Mouse (Mus musculus) cerebral cortex, adult 2 months (tissue): ENCODE results near the gene Klre1.

Experiments
- WGBS: fragments of 180-500 bp; shearing (Covaris S2); methylation state at CpG from one replicate; pipeline ENCODE4 v1.1.7; 2018; 5-methylcytosine and 5-hydroxymethylcytosine counted together

Klre1 gene

DNA sequence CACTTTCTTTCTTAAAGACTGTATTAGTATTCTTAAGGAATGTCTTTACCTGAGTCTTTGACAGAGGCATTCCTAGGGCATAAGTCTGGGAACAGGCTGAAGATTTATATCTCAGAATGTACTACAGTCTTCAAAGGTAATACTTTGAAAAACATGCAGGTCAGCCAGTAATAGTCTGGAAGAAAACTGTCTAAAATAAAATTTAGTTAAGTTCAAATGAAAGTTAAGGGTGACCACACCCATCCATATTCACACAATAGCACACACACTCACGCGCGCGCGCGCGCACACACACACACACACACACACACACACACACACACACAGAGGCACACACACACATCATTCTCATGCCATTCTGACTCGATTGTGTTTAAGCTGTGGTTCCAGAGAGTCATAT is at the start of gene Klre1:
Klre1 (plus strand) TSS at position 301 of the 400 bp plus-strand sequence.
- WGBS = 92% methylated on average over 8 of the region's 8 CpGs

DNA sequence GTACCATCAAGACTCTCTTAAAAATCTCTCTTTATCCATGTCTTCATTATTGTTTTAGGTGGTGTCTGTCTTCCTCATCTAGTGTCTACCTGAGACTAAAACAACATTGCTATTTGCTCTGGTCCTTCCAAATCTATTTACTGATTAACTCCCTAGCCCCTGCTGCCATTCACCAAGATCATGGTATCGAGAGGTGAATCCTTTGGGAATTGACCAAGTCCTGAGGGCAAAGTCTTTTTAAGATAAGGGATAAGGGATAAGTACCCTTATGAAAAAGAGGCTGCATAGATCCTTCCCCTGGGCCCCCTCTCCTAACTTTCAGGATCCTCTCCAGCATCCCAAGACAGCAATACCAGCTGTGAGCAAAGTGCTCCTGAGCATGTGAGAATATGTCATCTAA is 48.1 kb upstream of the Klre1 start:
- 100% methylated on average over 1 of the region's 1 CpGs for WGBS

DNA sequence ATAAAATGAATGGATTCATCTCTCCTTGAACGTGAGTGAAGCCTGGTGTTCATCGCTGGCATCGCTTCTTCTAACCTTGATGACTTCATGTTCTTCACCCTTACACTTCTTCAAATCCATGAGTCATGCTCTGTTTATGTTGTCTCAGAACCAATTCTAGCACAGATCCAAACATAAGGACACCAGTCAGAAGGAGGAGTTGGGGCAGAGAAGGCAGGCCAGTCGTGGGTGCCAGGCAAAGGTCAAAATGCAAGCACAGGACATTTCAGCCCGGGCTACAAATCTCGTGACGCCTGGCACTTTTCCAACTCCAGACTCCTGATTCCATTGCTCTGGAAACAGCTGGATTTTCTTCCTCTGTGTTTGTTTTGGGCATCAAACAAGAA is 45.2 kb upstream of the Klre1 start:
- WGBS = 18% methylated on average over 7 of the region's 7 CpGs

DNA sequence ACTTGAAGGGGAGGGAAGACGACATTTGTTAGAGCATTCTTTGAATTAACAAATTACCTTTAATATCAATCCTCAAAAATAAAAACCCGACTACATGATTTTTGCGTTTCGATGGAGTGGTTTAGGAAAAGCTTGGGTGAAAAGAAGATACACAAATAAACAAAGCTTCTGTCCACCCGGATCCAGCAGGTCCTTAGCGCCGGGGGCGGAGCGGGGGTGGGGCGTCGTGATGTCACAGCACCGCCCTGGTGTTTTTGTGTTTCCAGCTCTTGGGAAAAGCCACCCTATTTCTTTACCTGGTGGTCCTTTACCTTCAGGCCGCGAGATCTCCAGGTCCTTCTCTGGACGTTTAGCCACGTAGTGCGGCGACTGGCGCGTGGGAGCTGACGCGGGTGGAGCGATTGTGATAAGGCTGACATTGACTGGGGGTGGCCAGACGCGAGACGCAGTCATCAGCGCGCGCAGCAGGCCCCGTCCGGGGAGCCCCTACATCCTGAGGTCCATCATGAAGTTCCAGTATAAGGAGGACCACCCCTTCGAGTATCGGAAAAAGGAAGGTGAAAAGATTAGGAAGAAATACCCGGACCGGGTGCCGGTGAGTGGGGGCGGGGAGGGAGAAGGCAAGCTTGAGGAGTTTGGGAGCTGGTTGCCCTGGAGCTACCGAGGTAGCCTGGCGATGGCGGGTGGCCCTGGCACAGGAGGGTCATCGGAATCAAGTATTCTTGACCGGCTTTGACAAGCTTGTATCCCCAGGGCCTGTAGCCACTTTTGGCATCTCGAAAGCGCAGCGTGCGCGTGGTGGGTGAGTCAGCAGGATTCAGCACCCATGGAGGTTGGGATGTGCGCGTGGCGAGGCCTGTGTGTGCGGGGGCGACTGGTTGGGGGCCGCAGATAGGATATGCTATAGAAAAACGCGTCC is 44.5 kb upstream of the Klre1 start, which contains the start of gene Gabarapl1:
Gabarapl1 (plus strand) TSS at position 219 of the 919 bp plus-strand sequence.
- under 1% methylated on average over 55 of the region's 55 CpGs for WGBS

DNA sequence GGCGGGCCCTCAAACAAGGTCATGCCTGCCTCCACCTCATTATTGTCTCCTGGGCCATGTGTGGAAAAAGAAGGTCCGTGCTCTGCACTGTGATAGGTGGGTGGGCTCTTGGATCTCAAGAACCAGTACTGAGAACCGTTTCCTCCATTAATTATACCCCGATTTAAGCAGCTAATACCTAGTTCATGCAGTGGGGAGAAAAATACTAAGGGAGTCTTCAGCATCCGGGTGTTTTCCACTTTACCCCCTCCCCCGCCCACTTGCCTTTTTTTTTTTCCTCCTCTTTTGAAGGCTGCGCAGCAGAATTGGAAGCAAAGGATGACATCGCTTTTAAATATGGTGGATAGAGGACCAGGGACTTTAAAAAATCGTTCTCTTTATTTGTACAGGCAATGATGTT is 43.6 kb upstream of the Klre1 start:
- 2% methylated on average over 9 of the region's 9 CpGs for WGBS

DNA sequence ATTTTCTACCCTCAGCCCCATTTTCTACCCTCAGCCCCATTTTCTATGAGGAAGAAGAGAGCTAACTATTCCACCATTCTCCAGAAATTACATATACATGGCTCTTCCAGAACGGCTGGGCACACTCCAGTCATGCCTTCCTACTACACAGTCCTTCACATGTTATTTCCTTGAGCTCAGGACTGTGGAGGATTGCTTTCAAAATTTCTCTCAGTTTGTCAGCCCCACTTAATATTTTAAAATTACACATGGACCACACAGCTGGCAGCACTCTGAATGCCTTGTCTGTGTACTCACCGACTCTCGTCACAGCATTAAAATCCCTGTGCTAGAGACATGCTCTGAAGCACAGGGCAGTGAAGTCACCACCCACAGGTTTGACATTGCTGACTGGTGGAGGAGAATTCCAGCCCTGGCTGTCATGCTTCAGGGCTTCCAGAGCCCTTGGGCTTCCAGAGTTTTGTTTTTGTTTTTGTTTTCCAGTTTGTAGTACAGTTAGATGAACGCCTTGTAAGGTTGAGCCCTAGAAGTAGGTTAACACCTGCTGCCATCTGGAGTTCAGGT is 43.0 kb upstream of the Klre1 start:
- 9% methylated on average over 4 of the region's 4 CpGs for WGBS

DNA sequence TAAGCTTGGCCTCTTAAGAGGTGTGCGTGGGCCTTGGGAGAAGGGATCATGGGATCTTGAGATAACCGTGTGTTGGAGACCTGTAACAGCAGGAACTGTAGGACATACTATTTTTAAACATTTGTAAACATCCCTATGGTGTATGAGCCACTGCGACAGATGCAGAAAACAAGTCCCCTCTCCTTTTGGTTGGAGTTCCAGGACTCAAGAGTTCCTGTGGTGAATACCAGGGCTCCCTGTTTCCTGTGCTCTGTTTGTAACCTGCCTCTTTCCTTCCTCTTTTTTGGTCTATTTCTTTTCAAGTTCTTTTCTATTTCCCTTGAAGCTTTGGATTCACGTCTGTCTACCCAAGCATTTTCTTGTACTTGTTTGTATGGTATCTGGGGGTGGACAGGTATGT is 42.0 kb upstream of the Klre1 start:
- 21% methylated on average over 4 of the region's 4 CpGs for WGBS

DNA sequence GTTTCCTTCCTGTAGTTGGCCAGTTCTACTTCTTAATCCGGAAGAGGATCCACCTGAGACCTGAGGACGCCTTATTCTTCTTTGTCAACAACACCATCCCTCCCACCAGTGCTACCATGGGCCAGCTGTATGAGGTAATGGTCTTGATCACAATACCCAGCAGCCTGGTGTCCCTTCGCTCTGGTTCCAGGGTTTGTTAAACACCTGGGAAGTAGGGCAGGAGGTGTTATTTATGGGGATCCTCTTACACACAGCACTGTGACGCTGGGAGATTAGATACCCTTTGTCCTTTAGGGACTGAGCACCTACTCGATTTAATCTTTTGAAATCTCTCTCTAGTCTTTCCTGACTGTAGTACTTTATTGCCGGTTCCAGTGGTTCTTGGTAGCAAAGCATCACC is 39.1 kb upstream of the Klre1 start:
- 74% methylated on average over 6 of the region's 6 CpGs for WGBS

DNA sequence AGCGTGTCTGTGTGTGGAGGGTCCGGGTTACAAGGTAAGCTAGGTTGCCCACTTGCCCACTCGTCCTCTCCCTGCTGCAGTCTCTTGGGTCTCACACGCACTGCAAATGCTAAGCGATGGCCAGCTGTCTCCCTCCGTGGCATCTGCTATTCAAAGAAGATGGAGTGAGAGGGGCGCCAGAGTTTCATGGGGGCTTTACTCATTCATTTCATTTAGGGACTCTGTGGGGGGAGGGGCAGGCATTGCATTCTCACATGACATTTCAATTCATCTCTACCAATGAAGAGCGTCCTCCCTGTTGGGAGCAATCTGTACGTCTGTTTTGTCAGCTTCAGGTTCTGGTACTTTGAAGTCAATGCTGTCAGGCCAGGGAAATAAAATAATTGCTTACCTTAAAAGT is 35.8 kb upstream of the Klre1 start:
- WGBS = 55% methylated on average over 9 of the region's 9 CpGs

DNA sequence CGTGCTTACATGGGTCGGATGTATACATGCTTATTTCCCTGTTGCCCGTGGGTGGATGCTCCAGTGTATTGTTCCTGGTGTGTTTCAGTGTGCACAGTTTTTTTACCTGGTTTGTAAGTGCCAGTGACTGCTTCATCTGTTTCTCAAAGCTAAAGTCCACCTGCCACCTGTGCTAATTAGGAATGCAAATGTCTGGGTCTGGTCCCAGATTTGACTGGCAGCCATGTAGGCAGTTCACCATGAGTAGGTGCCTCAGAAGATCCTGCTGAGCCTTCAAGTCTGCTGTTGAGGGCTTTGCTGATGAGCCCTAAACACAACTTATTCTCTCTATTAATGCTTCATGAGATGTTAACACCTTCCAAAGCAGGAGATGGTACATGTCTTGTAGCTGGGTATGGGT is 35.2 kb upstream of the Klre1 start:
- WGBS = 59% methylated on average over 3 of the region's 3 CpGs

DNA sequence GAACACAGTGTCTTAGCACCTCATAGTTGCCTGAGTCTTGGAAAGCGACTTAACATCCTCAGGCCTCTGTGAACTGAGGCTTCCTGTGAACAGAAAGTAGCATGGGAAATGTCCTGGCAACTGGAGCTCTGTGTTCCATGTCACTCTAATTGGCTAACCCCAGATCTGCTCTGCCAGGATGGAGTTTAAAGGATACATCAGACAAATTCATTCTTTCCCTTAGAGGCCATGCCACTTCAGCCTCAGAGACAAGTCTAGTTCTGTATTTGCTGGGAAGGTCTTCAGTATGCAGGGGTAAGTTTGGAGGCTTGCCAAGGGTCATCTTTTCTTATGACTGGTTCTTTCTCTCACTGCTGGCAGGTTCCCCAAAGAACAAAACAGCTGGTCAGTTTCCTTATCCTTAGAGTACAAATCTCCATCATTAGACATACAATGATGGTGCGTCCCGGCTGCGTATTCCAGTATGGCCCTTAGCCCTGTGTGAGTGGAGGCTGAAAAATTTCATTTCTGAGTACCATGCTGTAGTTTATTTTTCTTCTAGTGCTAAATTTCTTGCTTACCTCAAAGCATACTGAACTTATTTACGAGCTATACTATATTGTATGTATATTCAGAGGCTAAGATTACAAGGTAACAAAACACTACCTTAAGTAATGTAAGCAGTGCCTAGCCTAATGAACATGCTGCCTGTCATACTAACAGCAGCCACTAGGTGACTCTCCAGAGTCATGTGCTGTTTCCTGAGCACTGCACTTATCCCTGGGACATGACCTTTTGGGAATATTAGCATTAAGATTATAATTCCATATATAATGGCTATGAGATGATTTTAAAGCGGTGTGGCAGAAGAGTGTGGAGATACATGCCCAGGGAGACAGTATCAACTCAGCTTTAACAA is 33.7 kb upstream of the Klre1 start:
- WGBS = 42% methylated on average over 6 of the region's 6 CpGs

DNA sequence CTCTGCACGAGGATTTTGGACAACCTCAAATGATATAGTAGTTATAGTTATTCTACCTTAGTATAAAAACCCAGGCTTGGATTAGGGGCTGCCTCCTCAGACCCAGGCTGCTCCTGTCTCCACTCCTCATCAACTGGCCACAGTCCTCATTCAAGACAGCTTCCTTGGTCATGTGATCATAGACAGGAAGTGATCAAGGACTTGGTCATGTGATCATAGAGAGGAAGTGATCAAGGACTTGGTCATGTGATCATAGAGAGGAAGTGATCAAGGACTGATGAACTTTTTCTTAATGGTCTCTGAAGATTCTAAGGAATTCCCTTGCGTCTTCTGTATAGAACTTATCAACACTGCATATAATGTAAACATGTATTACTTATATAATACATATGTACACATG is 30.4 kb upstream of the Klre1 start:
- 88% methylated on average over 2 of the region's 2 CpGs for WGBS

DNA sequence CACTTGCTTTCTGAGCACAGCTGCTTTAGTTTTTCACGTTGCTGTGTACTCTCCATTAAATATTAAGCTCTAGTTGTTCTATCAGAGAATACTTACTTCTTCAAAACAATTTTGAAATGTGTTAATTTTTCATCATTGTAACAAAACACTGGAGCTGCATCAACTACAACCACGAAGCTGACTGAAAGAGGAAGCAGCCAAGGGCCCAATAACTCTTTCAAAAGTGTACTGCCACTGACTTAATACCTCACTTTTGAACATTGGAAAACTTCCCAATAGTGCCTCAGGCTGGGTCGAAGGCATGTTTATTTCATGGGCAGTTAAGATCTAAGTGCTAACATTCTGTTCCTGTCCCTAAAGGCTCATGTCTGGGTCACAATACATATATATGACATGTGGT is 29.7 kb upstream of the Klre1 start:
- 77% methylated on average over 3 of the region's 3 CpGs for WGBS

DNA sequence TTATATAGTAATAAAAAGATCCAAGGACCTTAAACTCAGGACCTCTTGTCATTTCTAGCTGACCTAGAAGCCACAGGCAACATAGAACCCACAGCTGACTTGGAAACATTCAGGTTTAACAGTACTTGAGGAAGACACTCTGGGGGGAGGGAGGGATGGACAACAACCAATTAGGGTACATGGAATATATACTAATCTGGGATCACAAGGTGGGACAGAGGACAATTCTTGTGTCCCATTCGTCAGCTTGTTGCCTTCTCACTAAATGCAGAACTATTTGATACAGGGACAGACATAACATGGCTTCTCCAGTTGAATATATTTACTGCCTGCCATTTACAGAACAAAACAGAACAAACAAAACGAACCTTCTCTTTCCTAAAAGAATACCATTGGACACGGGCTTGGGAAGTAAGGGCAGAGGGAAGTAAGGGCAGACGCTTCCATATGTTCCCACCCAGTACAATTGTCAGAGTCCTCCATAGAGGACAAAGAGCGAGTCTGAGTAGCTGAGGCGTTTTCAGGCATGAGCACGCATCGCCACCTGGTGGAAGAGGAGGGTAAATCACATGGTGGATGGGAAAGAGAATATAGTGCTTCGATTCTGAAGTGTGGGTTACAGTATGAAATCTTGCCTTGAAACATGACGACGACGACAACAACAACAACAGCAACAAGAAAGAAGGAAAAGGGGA is 18.6 kb upstream of the Klre1 start:
- WGBS = 11% methylated on average over 12 of the region's 12 CpGs

DNA sequence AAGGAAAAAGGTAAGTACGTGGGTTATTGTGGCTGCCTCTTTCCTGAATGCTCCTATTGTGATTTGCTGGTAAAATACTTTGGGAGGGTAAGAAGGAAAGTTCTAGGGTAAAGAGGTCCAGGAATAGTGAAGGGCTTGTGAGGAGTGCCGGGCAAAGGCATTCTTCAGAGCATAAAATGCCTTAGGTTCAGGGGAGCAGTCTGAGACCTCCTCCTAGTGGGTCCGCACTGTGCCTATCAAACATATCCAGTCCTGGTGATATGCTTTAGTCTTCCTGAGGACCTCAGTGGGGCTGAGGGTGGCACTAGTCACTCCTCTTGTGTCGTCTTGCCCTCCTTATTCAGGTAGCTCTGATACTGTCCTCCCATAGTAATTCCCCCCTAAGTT is 18.1 kb upstream of the Klre1 start:
- WGBS = 54% methylated on average over 4 of the region's 4 CpGs

DNA sequence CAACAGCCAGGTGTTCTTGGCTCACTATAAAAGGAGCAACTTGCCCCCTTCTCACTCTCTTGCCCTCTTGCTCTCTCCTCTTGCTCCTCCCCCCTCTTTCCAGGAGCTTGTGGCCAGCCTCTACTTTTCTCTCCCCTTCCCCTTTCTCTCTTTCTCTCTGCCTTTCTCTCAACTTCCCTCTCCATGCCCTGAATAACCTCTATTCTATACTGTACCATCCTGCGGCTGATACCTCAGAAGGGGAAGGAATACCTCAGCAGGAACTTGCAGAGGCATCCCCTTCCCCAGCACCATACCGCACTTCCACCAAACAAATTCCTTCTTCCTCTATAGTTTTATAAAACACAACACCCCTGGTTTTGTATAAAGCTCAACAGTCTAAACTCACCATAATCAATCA is 12.4 kb upstream of the Klre1 start:
- WGBS = 85% methylated on average over 2 of the region's 2 CpGs

DNA sequence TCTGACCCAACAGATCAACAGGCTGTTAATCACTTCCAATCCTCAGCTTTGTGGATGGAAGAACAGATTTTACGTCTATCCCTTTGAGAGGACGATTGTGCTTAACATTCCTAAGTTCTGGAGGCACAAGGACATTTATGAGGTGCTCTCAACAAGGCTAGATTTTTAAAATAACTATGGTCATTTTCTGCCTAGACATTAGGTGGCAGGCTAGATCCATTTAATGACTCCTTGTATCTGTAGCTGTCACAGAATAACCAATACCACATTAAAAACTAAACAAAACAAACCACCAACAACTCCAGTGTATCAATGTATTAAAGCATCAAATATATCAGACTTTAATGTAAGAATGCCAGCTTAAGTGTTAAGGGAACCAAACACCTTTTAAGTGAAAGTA is 2.4 kb upstream of the Klre1 start:
- 47% methylated on average over 2 of the region's 2 CpGs for WGBS

DNA sequence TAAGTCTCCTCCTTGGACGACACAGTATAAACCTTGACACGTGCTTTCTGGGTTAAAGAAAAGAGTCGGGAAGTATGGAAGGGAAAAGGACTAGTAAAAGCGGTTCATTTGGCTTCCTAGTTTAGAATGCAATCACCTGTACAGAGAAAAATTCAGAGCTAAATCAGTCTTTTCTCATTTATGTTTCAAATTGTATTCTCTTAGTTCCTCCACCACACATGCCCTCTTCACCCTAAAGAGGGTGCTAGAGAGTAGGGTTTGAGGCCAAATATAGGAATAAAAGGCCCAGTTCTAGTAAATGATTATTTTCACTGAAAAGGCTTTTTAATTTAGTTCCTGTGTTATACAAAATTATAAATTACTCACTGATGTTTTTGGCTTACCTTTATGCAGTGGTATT is 3.6 kb downstream of the Klre1 start:
- 61% methylated on average over 4 of the region's 4 CpGs for WGBS

DNA sequence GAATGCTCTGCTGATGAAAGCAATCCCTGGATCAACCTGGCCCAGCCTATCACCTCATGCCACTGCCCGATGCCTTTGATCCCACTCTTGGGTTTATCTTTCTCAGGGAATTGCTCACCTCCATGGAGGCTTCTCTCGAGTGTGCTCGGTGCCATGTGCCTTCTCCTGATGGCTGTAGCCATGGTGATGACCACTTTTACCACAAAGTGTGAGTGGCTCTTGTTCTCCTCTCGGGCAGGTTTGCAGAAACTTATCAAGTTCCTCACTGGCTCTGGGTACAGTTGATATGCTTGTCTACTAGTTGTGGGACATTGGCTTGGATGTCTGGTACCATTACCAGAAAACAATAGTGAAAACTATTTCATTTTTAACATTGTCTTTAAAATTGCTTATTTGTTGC is 4.2 kb downstream of the Klre1 start:
- 87% methylated on average over 4 of the region's 4 CpGs for WGBS

DNA sequence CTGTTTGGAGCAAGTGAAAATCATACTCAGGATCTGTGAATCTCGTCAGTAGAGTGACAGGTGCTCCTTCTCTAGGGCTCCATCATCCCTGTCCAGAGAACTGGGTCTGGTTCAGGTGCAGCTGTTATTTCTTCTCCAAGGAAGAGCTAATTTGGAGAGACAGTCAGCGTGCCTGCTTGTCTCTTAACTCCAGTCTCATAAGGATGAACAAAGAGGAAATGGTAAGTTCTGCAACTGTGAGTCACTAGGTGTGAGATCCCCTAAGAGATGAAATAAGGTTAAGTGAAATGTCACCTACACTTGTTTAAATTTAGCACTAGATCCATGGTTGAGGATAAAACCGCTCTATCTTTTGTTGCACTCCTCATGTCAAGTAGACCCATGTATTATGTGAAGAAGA is 5.3 kb downstream of the Klre1 start:
- WGBS = 75% methylated on average over 3 of the region's 3 CpGs

DNA sequence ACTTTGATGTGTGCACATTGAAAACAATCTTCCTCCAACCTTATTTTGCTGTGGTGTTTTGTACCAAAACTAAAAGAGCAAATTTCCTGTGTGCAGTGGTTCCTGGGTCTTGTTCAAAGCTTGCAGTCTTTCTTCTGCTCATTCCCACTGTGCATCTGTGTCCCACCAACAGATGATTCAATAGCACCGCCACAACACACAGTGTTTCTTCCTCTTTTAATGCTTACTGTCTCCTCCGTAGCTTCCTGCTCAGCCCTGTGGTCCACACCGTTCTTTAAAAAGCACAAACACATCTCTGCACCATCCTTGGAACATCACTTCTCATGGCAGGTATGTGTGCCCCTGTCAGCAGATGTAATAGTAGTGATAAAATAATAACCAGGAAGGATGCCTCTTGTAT is 13.8 kb downstream of the Klre1 start, which contains the start of gene Klrd1:
Klrd1 (plus strand) TSS at position 275 of the 400 bp plus-strand sequence.
- WGBS = 74% methylated on average over 3 of the region's 3 CpGs

DNA sequence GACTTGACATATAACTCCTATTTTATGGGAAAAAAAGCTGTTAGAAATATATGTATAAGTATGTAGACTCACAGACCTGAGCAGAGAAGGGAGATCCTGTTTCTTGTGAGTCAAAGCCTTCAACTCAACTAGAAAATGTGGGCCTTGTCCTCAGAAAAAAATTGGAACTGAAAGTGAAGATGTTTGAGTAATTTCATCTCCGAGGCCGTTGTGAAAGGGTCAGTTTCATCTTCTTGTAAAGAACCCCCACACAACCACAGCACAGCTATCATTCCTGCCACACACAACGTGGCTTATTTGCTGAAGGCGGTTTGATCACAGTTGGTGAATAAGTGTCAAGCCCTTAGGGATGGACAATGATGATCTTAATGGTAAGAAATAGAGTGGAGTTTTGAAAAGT is 46.0 kb downstream of the Klre1 start, which contains the start of gene Klrk1:
Klrk1 (minus strand) TSS at position 130 of the 400 bp plus-strand sequence.
- WGBS = 85% methylated on average over 4 of the region's 4 CpGs
